Comparison of ENCODE assay signal across 21 mouse cellular contexts in the genomic region with DNA sequence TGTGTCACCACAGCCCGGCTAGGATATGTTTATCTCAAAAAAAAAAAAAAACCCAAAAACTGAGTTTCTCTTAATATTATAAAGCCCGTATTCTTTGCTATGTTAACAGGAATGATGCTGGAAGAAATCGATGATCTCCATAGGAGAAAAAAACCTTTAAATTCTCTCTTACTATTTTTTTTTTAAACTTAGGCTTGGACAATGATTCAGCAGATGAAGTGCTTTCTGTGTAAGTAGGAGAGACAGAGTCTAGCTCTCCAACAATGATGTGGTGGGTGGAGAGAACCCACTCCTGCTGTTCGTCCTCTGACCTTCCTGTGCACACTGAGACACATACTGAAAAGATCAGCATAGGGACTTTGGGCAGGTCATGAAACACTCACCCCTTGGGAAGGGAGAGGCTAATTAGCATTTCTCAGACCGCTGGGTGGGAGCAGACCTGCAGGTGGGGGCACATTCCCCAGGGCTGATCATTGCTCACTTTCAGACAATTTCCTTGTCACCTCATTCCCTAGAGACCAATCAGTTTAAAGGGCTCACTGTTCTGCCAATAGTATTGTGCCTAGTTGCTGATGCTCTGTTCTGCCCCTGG. TPM values are rescaled to one million over a fixed set of nuclear protein-coding genes. Genes with fewer than 3 reads are reported as not detected.
"Had no signal": no experiment of that assay in that cellular context is flagged by ENCODE, and none has a peak within 500 bp of the region (broad histone marks: within the 10 kb centered on the region; RNA-seq: fewer than 3 reads in every experiment).

No protein-coding gene starts in this region.

- H3K36me3 ChIP-seq: kidney, embryonic 15.5 days; limb, embryonic 12.5 days; limb, embryonic 15.5 days; lung, embryonic 15.5 days; stomach, embryonic 15.5 days had no signal

- H3K27ac ChIP-seq: kidney, embryonic 15.5 days; left cerebral cortex, adult 2 months; limb, embryonic 12.5 days; limb, embryonic 15.5 days; liver, embryonic 14.5 days; lung, embryonic 15.5 days; stomach, embryonic 15.5 days had no signal

- DNase-seq: kidney, adult 8-10 months; kidney, postnatal 10 days; kidney, postnatal 36 days; layer of hippocampus, postnatal 36 days; liver, postnatal 0 days; lung, postnatal 10 days; lung, postnatal 4 days; midbrain, embryonic 14.5 days; right cerebral cortex, adult 18-20 months; right cerebral cortex, postnatal 25 days; spleen, adult 18-20 months; thymus, postnatal 36 days had no signal

- H3K4me1 ChIP-seq: limb, embryonic 12.5 days; limb, embryonic 15.5 days; stomach, embryonic 15.5 days had no signal

- H3K9me3 ChIP-seq: kidney, embryonic 15.5 days; limb, embryonic 12.5 days; limb, embryonic 15.5 days; lung, embryonic 15.5 days; stomach, embryonic 15.5 days had no signal

- H3K9ac ChIP-seq: kidney, embryonic 15.5 days; limb, embryonic 12.5 days; limb, embryonic 15.5 days; liver, embryonic 14.5 days; liver, postnatal 0 days; lung, embryonic 15.5 days; stomach, embryonic 15.5 days had no signal

- H3K4me3 ChIP-seq: kidney, embryonic 15.5 days; left cerebral cortex, adult 2 months; limb, embryonic 12.5 days; limb, embryonic 15.5 days; lung, embryonic 15.5 days; stomach, embryonic 15.5 days had no signal

RNA-seq across cellular contexts. Expression of a gene that starts 21.5 kb away (rescaled TPM):
- total RNA-seq: megakaryocyte progenitor cell, adult 5-6 weeks; megakaryocyte-erythroid progenitor cell, adult 5-6 weeks had no signal
